Mouse (Mus musculus): ENCODE measurements around the gene Ranbp10. TPM values are rescaled to one million over a fixed set of nuclear protein-coding genes. Genes with fewer than 3 reads are reported as not detected.
A peak's percentile ranks its signal among the peaks of the same experiment; 100 is the strongest.

Ranbp10 gene
- polyA plus RNA-seq, 1 experiment from 2014 or later = 11.7 TPM

DNA sequence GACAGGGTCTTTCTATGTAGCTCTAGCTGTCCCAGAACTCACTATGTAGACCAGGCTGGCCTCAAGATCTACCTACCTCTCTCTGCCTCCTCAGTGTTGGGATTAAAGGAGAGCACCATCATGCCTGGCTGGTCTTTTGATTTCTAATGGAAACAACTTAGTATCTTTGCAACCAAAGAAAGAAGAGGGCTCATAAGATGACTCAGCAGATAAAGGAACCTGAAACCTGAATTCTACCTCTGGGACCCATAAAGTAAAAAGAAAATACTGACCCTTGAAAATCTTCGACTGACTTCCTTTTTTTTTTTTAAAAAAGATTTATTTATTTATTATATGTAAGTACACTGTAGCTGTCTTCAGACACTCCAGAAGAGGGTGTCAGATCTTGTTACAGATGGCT is 21.2 kb downstream of the Ranbp10 start:
- no peaks in the 10 kb centered on the region for H3K27me3 ChIP-seq (replicated peaks; ENCODE audit: control insufficient read depth, insufficient read depth, low read length)
- no peak for ATAC-seq (replicated peaks; ENCODE audit: low FRiP score, low TSS enrichment, low read depth)
- no peak overlapping the region for H3K27ac ChIP-seq (ENCODE audit: low read depth)

DNA sequence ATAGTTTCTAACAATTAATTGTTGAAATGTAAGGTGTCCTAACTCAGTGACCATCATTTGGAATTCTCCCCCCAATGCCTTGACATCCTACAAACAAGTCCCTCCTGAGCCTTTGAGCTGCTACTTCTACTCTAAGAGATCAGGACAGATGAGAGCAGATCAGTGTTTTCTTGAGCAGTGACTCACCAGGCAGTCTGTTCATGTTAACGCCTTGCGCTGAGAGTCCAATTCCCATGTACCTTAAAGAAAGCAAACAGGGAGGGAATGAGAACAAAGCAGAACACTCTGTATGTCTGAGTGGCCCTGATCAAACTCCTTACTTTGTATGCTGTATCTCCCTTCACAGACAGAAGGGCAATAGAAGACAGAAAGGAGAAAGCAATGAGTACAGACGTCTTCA is 21.8 kb downstream of the Ranbp10 start:
- H3K4me1 ChIP-seq (replicated peaks; ENCODE audit: control insufficient read depth, insufficient read depth, low read length) = no peaks in the 10 kb centered on the region
- ATAC-seq (replicated peaks; ENCODE audit: low FRiP score, low TSS enrichment, low read depth) = no peak
- peaks cover 15% of the 10 kb centered on the region for H3K36me3 ChIP-seq (ENCODE audit: control insufficient read depth, insufficient read depth, low read length)
- no peaks in the 10 kb centered on the region for H3K27me3 ChIP-seq (replicated peaks; ENCODE audit: control insufficient read depth, insufficient read depth, low read length)
- no peak overlapping the region for H3K4me2 ChIP-seq (ENCODE audit: low read length)
- no peak overlapping the region for H3K9ac ChIP-seq (ENCODE audit: low read length)
- 88% methylated on average over 3 of the region's 3 CpGs for WGBS
- no peak overlapping the region for H3K4me3 ChIP-seq (ENCODE audit: low read depth, low read length)
- no peak for DNase-seq (ENCODE audit: low spot score)
- H3K27ac ChIP-seq (ENCODE audit: low read depth) = no peak overlapping the region
- H3K9me3 ChIP-seq (ENCODE audit: control insufficient read depth, low read length) = no peaks in the 10 kb centered on the region

More for the DNA sequence above, 21.2 kb downstream of the Ranbp10 start:
- H3K4me3 ChIP-seq (ENCODE audit: low read depth, low read length) = no peak overlapping the region
- peaks cover 15% of the 10 kb centered on the region for H3K36me3 ChIP-seq (ENCODE audit: control insufficient read depth, insufficient read depth, low read length)
- no peaks in the 10 kb centered on the region for H3K9me3 ChIP-seq (ENCODE audit: control insufficient read depth, low read length)
- no peak for DNase-seq (ENCODE audit: low spot score)
- no peak overlapping the region for H3K9ac ChIP-seq (ENCODE audit: low read length)
- WGBS = 79% methylated on average over 1 of the region's 1 CpGs
- no peak overlapping the region for H3K4me2 ChIP-seq (ENCODE audit: low read length)
- no peaks in the 10 kb centered on the region for H3K4me1 ChIP-seq (replicated peaks; ENCODE audit: control insufficient read depth, insufficient read depth, low read length)

DNA sequence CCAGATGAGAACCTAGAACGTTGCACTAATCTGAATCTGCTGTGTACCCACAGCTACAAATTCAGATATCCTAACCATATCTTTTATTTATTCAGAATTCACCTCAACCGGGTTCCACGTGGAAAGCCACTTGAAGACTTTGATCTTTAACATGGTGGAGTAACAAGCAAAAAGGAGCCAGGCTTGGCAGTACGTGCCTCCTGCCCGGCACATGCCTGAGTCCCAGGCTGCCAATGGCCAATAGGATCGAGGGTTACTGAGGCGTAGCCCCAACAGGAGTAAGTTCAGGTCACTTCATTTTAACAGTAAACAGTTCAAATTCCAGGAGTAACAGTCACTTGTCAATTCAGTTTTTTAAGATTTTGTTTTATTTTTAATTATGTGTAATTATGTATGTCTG is 22.4 kb downstream of the Ranbp10 start:
- Histone ChIP-seq H3K9ac (ENCODE audit: low read length) (no peak overlapping the region), H3K9me3 (ENCODE audit: control insufficient read depth, low read length) (no peaks in the 10 kb centered on the region), H3K36me3 (ENCODE audit: control insufficient read depth, insufficient read depth, low read length) (peaks cover 15% of the 10 kb centered on the region), H3K4me3 (ENCODE audit: low read depth, low read length) (no peak overlapping the region), H3K27me3 (replicated peaks; ENCODE audit: control insufficient read depth, insufficient read depth, low read length) (no peaks in the 10 kb centered on the region), H3K27ac (ENCODE audit: low read depth) (no peak overlapping the region), H3K4me1 (replicated peaks; ENCODE audit: control insufficient read depth, insufficient read depth, low read length) (no peaks in the 10 kb centered on the region), H3K4me2 (ENCODE audit: low read length) (no peak overlapping the region)
- no peak for ATAC-seq (replicated peaks; ENCODE audit: low FRiP score, low TSS enrichment, low read depth)
- no peak for DNase-seq (ENCODE audit: low spot score)
- 91% methylated on average over 7 of the region's 7 CpGs for WGBS

DNA sequence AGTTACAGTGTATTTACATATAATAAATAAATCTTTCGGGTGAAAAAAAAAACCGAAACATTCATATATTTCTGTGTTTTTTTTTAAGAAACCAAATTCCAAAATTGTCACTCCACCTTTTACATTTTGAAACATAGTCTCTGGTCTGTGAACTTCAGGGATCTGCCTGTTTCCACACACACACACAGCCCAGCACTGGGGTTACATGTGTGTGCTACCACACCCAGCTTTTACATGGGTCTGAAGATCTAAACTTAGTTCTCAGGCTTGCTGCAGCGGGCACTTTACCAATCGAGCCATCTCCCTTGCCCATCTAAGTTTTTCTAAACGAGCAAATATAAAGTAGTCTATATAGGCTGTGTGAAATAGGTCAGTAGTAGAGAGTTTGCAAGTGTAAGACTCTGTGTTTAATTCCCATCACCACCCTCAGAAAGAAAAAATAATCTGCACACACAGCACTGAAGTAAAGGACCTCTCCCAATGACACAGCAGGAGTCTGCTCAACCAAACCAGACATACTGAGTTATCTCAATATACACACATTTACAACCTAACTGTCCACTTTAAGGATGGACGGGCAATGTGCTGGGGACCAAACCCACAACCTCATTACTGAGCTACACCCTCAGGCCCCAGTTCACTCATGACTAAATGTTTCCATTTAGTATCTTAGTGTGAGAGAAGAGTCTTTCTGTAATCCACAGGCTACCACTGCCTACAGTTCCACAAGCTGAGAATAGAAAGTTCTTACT is 25.8 kb downstream of the Ranbp10 start:
- H3K27ac ChIP-seq (ENCODE audit: low read depth) = no peak overlapping the region
- no peak overlapping the region for H3K4me2 ChIP-seq (ENCODE audit: low read length)
- H3K4me1 ChIP-seq (replicated peaks; ENCODE audit: control insufficient read depth, insufficient read depth, low read length) = peaks cover 11% of the 10 kb centered on the region
- WGBS = 88% methylated on average over 6 of the region's 6 CpGs
- H3K36me3 ChIP-seq (ENCODE audit: control insufficient read depth, insufficient read depth, low read length) = peaks cover 15% of the 10 kb centered on the region
- no peak overlapping the region for H3K9ac ChIP-seq (ENCODE audit: low read length)
- H3K4me3 ChIP-seq (ENCODE audit: low read depth, low read length) = no peak overlapping the region
- ATAC-seq (replicated peaks; ENCODE audit: low FRiP score, low TSS enrichment, low read depth) (no peak), DNase-seq (ENCODE audit: low spot score) (no peak)
- H3K27me3 ChIP-seq (replicated peaks; ENCODE audit: control insufficient read depth, insufficient read depth, low read length) = no peaks in the 10 kb centered on the region
- H3K9me3 ChIP-seq (ENCODE audit: control insufficient read depth, low read length) = no peaks in the 10 kb centered on the region

DNA sequence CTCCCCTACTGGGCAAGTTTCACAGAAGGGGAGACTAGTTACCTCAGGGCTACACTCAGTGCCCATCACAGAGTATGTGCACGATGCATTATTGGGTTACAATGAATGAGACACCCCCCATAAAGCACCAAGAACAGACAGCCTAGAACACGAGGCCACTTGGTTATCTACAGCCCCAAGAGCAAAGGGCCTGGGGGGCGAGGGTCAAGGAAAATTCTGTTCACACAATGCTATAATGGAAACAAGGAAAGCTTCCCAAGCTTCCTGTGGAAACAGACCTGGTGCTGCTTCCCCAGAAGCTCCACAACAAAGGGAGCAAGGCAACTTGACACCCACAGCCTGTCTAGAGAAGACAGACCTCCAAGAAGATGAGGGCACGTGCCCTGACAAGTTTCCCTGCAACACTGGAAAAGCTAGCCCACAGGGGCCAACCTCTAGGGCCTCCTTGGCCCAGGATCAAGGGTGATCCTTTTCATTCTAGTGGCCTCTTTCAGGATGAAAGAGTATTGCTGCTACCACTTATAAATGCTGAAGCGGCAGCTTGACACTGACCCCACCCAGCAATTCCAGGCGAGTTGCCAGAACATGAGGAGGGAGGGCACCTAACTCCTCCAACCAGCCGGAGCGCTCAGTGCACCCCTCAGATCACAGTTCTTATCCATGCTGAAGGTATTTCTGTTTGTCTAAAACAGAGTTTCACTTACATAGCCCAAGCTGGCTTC is 27.9 kb downstream of the Ranbp10 start:
- Histone ChIP-seq H3K27me3 (replicated peaks; ENCODE audit: control insufficient read depth, insufficient read depth, low read length) (no peaks in the 10 kb centered on the region), H3K9me3 (ENCODE audit: control insufficient read depth, low read length) (no peaks in the 10 kb centered on the region), H3K36me3 (ENCODE audit: control insufficient read depth, insufficient read depth, low read length) (0 out of 2 replicates have a peak, but pooled peaks cover 4% of the 10 kb centered on the region), H3K4me2 (ENCODE audit: low read length) (no peak overlapping the region), H3K4me1 (replicated peaks; ENCODE audit: control insufficient read depth, insufficient read depth, low read length) (peaks cover 11% of the 10 kb centered on the region), H3K9ac (ENCODE audit: low read length) (no peak overlapping the region), H3K4me3 (ENCODE audit: low read depth, low read length) (no peak overlapping the region), H3K27ac (ENCODE audit: low read depth) (peak overlapping the region; percentile 27; the same call in 1 of the 2 replicates)
- ATAC-seq (replicated peaks; ENCODE audit: low FRiP score, low TSS enrichment, low read depth) (peak; percentile 80; the same call in 1 of the 2 replicates), DNase-seq (ENCODE audit: low spot score) (peak; percentile 74)
- 44% methylated on average over 8 of the region's 8 CpGs for WGBS

DNA sequence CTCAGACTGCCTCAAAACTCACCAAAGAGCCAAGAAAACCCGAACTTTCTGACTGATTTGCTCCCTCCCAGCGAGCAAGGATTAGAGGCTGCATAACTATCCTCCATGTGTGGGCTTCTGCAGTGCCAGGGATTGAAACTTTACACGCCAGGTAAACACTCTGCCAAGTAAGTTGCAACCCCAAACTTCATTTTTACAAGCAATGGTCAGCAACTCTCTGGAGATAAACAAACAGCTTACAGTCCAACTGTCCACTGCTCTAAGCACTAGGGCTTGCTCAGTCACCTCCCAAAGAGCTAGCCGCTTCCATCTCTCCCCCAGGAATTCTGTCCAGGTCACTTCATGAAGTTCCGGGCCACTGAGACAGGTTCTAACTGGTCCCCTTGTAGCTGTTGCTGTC is 28.7 kb downstream of the Ranbp10 start:
- 0 out of 2 replicates have a peak, but pooled peaks cover 4% of the 10 kb centered on the region for H3K36me3 ChIP-seq (ENCODE audit: control insufficient read depth, insufficient read depth, low read length)
- peaks cover 11% of the 10 kb centered on the region for H3K4me1 ChIP-seq (replicated peaks; ENCODE audit: control insufficient read depth, insufficient read depth, low read length)
- H3K9ac ChIP-seq (ENCODE audit: low read length) = no peak overlapping the region
- H3K9me3 ChIP-seq (ENCODE audit: control insufficient read depth, low read length) = no peaks in the 10 kb centered on the region
- no peak overlapping the region for H3K4me2 ChIP-seq (ENCODE audit: low read length)
- no peak for DNase-seq (ENCODE audit: low spot score)
- no peak overlapping the region for H3K4me3 ChIP-seq (ENCODE audit: low read depth, low read length)
- no peaks in the 10 kb centered on the region for H3K27me3 ChIP-seq (replicated peaks; ENCODE audit: control insufficient read depth, insufficient read depth, low read length)
- WGBS = 94% methylated on average over 5 of the region's 5 CpGs
- ATAC-seq (replicated peaks; ENCODE audit: low FRiP score, low TSS enrichment, low read depth) = no peak
- no peak overlapping the region for H3K27ac ChIP-seq (ENCODE audit: low read depth)

DNA sequence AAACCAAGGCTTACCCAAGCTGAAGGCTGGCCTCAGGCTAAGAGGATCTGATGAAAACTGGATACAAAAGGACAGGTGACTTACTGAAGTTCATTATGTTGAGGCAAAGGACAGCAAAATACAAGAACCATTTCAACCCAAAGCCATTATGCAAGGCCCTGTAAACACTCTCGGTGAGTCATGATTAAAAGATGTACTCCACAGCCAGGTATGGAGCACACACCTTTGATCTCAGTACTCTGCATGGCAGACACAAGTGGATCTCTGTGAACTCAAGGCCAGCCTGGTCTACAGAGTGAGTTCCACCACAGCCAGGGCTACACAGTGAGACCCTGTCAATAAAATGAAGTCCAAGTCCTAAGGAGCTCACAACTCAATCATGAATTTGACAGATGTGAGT is 31.4 kb downstream of the Ranbp10 start:
- Histone ChIP-seq H3K36me3 (ENCODE audit: control insufficient read depth, insufficient read depth, low read length) (no peaks in the 10 kb centered on the region), H3K27ac (ENCODE audit: low read depth) (no peak overlapping the region), H3K4me3 (ENCODE audit: low read depth, low read length) (no peak overlapping the region), H3K9me3 (ENCODE audit: control insufficient read depth, low read length) (no peaks in the 10 kb centered on the region), H3K4me2 (ENCODE audit: low read length) (no peak overlapping the region), H3K27me3 (replicated peaks; ENCODE audit: control insufficient read depth, insufficient read depth, low read length) (no peaks in the 10 kb centered on the region), H3K9ac (ENCODE audit: low read length) (no peak overlapping the region), H3K4me1 (replicated peaks; ENCODE audit: control insufficient read depth, insufficient read depth, low read length) (peaks cover 11% of the 10 kb centered on the region)
- DNase-seq (ENCODE audit: low spot score) (no peak), ATAC-seq (replicated peaks; ENCODE audit: low FRiP score, low TSS enrichment, low read depth) (no peak)
- WGBS = 89% methylated on average over 1 of the region's 1 CpGs

DNA sequence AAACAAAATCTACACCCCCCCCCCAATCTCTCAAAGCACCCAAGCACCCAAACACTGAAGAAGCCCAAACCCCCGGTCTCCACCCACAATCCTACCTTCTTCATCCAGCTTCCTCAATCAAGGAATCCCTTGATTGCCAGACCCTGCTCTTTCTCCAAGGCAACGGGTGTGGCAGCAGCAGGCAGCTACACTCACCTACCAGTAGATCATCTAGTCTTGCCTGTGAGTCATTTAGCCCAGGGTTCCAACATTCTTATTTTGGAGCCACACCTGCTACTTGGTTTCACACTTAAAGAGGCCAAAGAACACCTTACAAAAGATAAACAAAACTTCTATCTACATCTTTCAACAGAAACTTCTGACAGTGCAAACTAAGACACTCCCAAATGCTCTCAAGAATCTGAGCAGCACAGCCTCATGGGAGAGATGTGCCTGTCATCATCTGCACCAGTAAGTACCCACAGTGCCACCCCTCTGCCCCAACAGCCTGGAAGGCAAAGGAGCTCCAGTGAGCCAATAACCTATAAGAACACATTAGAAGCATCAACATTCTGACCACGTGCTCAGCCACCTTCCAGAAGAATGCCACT is 33.0 kb downstream of the Ranbp10 start:
- Histone ChIP-seq H3K36me3 (ENCODE audit: control insufficient read depth, insufficient read depth, low read length) (no peaks in the 10 kb centered on the region), H3K4me1 (replicated peaks; ENCODE audit: control insufficient read depth, insufficient read depth, low read length) (peaks cover 6% of the 10 kb centered on the region), H3K4me3 (ENCODE audit: low read depth, low read length) (no peak overlapping the region), H3K27ac (ENCODE audit: low read depth) (no peak overlapping the region), H3K27me3 (replicated peaks; ENCODE audit: control insufficient read depth, insufficient read depth, low read length) (no peaks in the 10 kb centered on the region), H3K9ac (ENCODE audit: low read length) (no peak overlapping the region), H3K4me2 (ENCODE audit: low read length) (no peak overlapping the region), H3K9me3 (ENCODE audit: control insufficient read depth, low read length) (no peaks in the 10 kb centered on the region)
- ATAC-seq (replicated peaks; ENCODE audit: low FRiP score, low TSS enrichment, low read depth) (no peak; the same call in 1 of the 2 replicates), DNase-seq (ENCODE audit: low spot score) (no peak)
- WGBS = 68% methylated on average over 3 of the region's 3 CpGs
